ENCODE assay signal across 8 mouse cellular contexts in genomic region chr13:23740910-23741309, GRCm38 (mm10). TPM values are rescaled to one million over a fixed set of nuclear protein-coding genes. Genes with fewer than 3 reads are reported as not detected.
A peak's percentile ranks its signal among the peaks of the same experiment; 100 is the strongest.
DNase-seq lines count a peak whose midpoint lies in the region; ATAC-seq and TF ChIP-seq lines count a peak whose summit lies in the region.

No protein-coding gene starts in this region.

- WGBS in heart, embryonic 11.5 days (ENCODE audit: insufficient replicate concordance): 53% methylated on average over 5 of the region's 5 CpGs
- WGBS in forebrain, embryonic 14.5 days: 67% methylated on average over 5 of the region's 5 CpGs
- 13% methylated on average over 5 of the region's 5 CpGs for WGBS in liver, embryonic 13.5 days (ENCODE audit: insufficient replicate concordance)

- peak overlapping the region; percentile 96; the same call in 1 of the 2 replicates for H3K9ac ChIP-seq in heart, embryonic 11.5 days (ENCODE audit: low read depth, low read length)
- no peak overlapping the region for H3K9ac ChIP-seq in forebrain, embryonic 14.5 days (ENCODE audit: low read length)
- peak overlapping the region; percentile 92 for H3K9ac ChIP-seq in liver, embryonic 13.5 days

- no peaks in the 10 kb centered on the region for H3K27me3 ChIP-seq in heart, embryonic 11.5 days (ENCODE audit: control insufficient read depth, insufficient read depth, low read length)
- no peaks in the 10 kb centered on the region for H3K27me3 ChIP-seq in E14TG2a.4 (ENCODE audit: insufficient read depth, low read length)
- no peaks in the 10 kb centered on the region for H3K27me3 ChIP-seq in forebrain, embryonic 14.5 days (replicated peaks; ENCODE audit: control insufficient read depth, insufficient read depth, low read length)
- no peaks in the 10 kb centered on the region for H3K27me3 ChIP-seq in liver, embryonic 13.5 days

- ATAC-seq in heart, embryonic 11.5 days (replicated peaks; ENCODE audit: insufficient number of reproducible peaks, low FRiP score, low TSS enrichment): no peak
- no peak for ATAC-seq in forebrain, embryonic 14.5 days
- ATAC-seq in liver, embryonic 13.5 days (ENCODE audit: low read depth): no peak

- intact Hi-C loops in left cerebral cortex, postnatal 25 days (cut with DNase I): loop anchor here (5.0 kb wide), 1 partner anchor 159 kb away; the partner anchor contains the start of gene Hist1h4d

- peak overlapping the region; percentile 100 for H3K27ac ChIP-seq in heart, embryonic 11.5 days (ENCODE audit: low read depth, low read length)
- H3K27ac ChIP-seq in forebrain, embryonic 14.5 days (ENCODE audit: low read depth, low read length): no peak overlapping the region
- peak overlapping the region; percentile 100 for H3K27ac ChIP-seq in liver, embryonic 13.5 days

- no peak for TF ChIP-seq CTCF in E14TG2a.4 (conservative IDR thresholded peaks at IDR 0.05; ENCODE audit: low read length)

- no peak for DNase-seq in heart, postnatal 4 days
- no peak for DNase-seq in forebrain, embryonic 14.5 days (ENCODE audit: low spot score)
- DNase-seq in liver, embryonic 13.5 days: no peak
- no peak for DNase-seq in cerebellum, postnatal 4 days (ENCODE audit: low spot score in 2 of 2)
- DNase-seq in left cerebral cortex, postnatal 25 days (ENCODE audit: low spot score in 2 of 2): no peak
- no peak for DNase-seq in layer of hippocampus, adult 9-11 months

- peaks cover 4% of the 10 kb centered on the region; the same call in 1 of the 2 replicates for H3K4me1 ChIP-seq in heart, embryonic 11.5 days (ENCODE audit: control insufficient read depth, insufficient read depth, low read length)
- H3K4me1 ChIP-seq in E14TG2a.4 (replicated peaks; ENCODE audit: low read depth, low read length): peaks cover 29% of the 10 kb centered on the region
- peaks cover 6% of the 10 kb centered on the region; the same call in 1 of the 2 replicates for H3K4me1 ChIP-seq in forebrain, embryonic 14.5 days (ENCODE audit: control insufficient read depth, insufficient read depth, low read length)
- H3K4me1 ChIP-seq in liver, embryonic 13.5 days (replicated peaks): peaks cover 43% of the 10 kb centered on the region

- peak overlapping the region; percentile 95 for H3K4me2 ChIP-seq in heart, embryonic 11.5 days
- H3K4me2 ChIP-seq in forebrain, embryonic 14.5 days (ENCODE audit: low read length): peak overlapping the region; percentile 77
- H3K4me2 ChIP-seq in liver, embryonic 13.5 days: peak overlapping the region; percentile 82

- H3K36me3 ChIP-seq in heart, embryonic 11.5 days (ENCODE audit: control insufficient read depth, insufficient read depth, low read length): no peaks in the 10 kb centered on the region
- H3K36me3 ChIP-seq in E14TG2a.4 (ENCODE audit: insufficient read depth, low read length): no peaks in the 10 kb centered on the region
- H3K36me3 ChIP-seq in forebrain, embryonic 14.5 days (ENCODE audit: control insufficient read depth, insufficient read depth, low read length): no peaks in the 10 kb centered on the region
- H3K36me3 ChIP-seq in liver, embryonic 13.5 days: no peaks in the 10 kb centered on the region

- H3K4me3 ChIP-seq in heart, embryonic 11.5 days (ENCODE audit: low read depth, low read length): 0 out of 2 replicates have a peak overlapping the region, but pooled peaks have one; percentile 69
- H3K4me3 ChIP-seq in E14TG2a.4 (replicated peaks; ENCODE audit: low read length): peak overlapping the region; percentile 46; the same call in 1 of the 2 replicates
- H3K4me3 ChIP-seq in forebrain, embryonic 14.5 days (ENCODE audit: low read depth, low read length): no peak overlapping the region
- peak overlapping the region; percentile 65 for H3K4me3 ChIP-seq in liver, embryonic 13.5 days (replicated peaks)

- H3K9me3 ChIP-seq in heart, embryonic 11.5 days (replicated peaks; ENCODE audit: control insufficient read depth, low read length): no peaks in the 10 kb centered on the region
- H3K9me3 ChIP-seq in E14TG2a.4 (ENCODE audit: low read length): no peaks in the 10 kb centered on the region
- no peaks in the 10 kb centered on the region for H3K9me3 ChIP-seq in forebrain, embryonic 14.5 days (replicated peaks; ENCODE audit: control insufficient read depth, low read length)
- H3K9me3 ChIP-seq in liver, embryonic 13.5 days (replicated peaks): no peaks in the 10 kb centered on the region

RNA-seq across cellular contexts. Expression of gene Hist1h1c, which starts 2.3 kb away (rescaled TPM):
- polyA plus RNA-seq in heart, embryonic 11.5 days (2014; fragmentation: Nextera tagmentation; extraction: Ambion mirVana): 24.6 TPM in 2 replicates
- total RNA-seq in heart, postnatal 4 days (2021): 100 to 1,000 TPM; 472 to 511 TPM
- 16.9 and 25.2 TPM in 2 replicates for polyA plus RNA-seq in forebrain, embryonic 14.5 days (2014; fragmentation: Nextera tagmentation; extraction: Ambion mirVana)
- 60.3 and 72.2 TPM in 2 replicates for polyA plus RNA-seq in liver, embryonic 13.5 days (2015; fragmentation: Nextera tagmentation; extraction: Ambion mirVana)
- total RNA-seq in left cerebral cortex, postnatal 25 days (2021): 10 to 100 TPM; 51.7 to 71.1 TPM

RNA-seq across cellular contexts. Expression of gene Hist1h3c, which starts 4.5 kb away (rescaled TPM):
- 4.1 and 4.5 TPM in 2 replicates for polyA plus RNA-seq in heart, embryonic 11.5 days (2014; fragmentation: Nextera tagmentation; extraction: Ambion mirVana)
- total RNA-seq in heart, postnatal 4 days (2021): 100 to 1,000 TPM; 252 to 264 TPM
- 2.4 and 5.9 TPM in 2 replicates for polyA plus RNA-seq in forebrain, embryonic 14.5 days (2014; fragmentation: Nextera tagmentation; extraction: Ambion mirVana)
- 5.2 and 5.9 TPM in 2 replicates for polyA plus RNA-seq in liver, embryonic 13.5 days (2015; fragmentation: Nextera tagmentation; extraction: Ambion mirVana)
- total RNA-seq in left cerebral cortex, postnatal 25 days (2021): 1 to 10 TPM; 1.9 to 2.6 TPM

RNA-seq across cellular contexts. Expression of gene Hist1h2bb, which starts 5.6 kb away (rescaled TPM):
- polyA plus RNA-seq in heart, embryonic 11.5 days (2014; fragmentation: Nextera tagmentation; extraction: Ambion mirVana): 1.2 and 2.7 TPM in 2 replicates
- 100 to 1,000 TPM; 281 to 294 TPM for total RNA-seq in heart, postnatal 4 days (2021)
- 1.3 and 1.5 TPM in 2 replicates for polyA plus RNA-seq in forebrain, embryonic 14.5 days (2014; fragmentation: Nextera tagmentation; extraction: Ambion mirVana)
- polyA plus RNA-seq in liver, embryonic 13.5 days (2015; fragmentation: Nextera tagmentation; extraction: Ambion mirVana): 3.9 and 5.6 TPM in 2 replicates
- total RNA-seq in left cerebral cortex, postnatal 25 days (2021): 10 to 100 TPM; 17.5 to 23.2 TPM

RNA-seq across cellular contexts. Expression of gene Hist1h2ab, which starts 10.0 kb away (rescaled TPM):
- 16.7 and 18.1 TPM in 2 replicates for polyA plus RNA-seq in heart, embryonic 11.5 days (2014; fragmentation: Nextera tagmentation; extraction: Ambion mirVana)
- total RNA-seq in heart, postnatal 4 days (2021): 100 to 1,000 TPM; 424 to 425 TPM
- 27.8 and 49.2 TPM in 2 replicates for polyA plus RNA-seq in forebrain, embryonic 14.5 days (2014; fragmentation: Nextera tagmentation; extraction: Ambion mirVana)
- polyA plus RNA-seq in liver, embryonic 13.5 days (2015; fragmentation: Nextera tagmentation; extraction: Ambion mirVana): 54.0 and 76.2 TPM in 2 replicates
- total RNA-seq in left cerebral cortex, postnatal 25 days (2021): 10 to 100 TPM; 27.5 to 31.4 TPM

RNA-seq across cellular contexts. Expression of gene Hist1h3b, which starts 11.2 kb away (rescaled TPM):
- polyA plus RNA-seq in heart, embryonic 11.5 days (2014; fragmentation: Nextera tagmentation; extraction: Ambion mirVana): 2.7 and 3.7 TPM in 2 replicates
- total RNA-seq in heart, postnatal 4 days (2021): 100 to 1,000 TPM; 568 to 625 TPM
- 2.3 and 9.6 TPM in 2 replicates for polyA plus RNA-seq in forebrain, embryonic 14.5 days (2014; fragmentation: Nextera tagmentation; extraction: Ambion mirVana)
- polyA plus RNA-seq in liver, embryonic 13.5 days (2015; fragmentation: Nextera tagmentation; extraction: Ambion mirVana): 10.4 and 29.5 TPM in 2 replicates
- 10 to 100 TPM in 1 of 2 experiments, 1 to 10 TPM in 1; 9.3 to 14.5 TPM for total RNA-seq in left cerebral cortex, postnatal 25 days (2021)
